Comparison of ENCODE assay signal across 24 mouse cellular contexts in genomic region chr15:85469401-85469800, GRCm38 (mm10). TPM values are rescaled to one million over a fixed set of nuclear protein-coding genes. Genes with fewer than 3 reads are reported as not detected.
DNase-seq lines count a peak whose midpoint lies in the region; ATAC-seq lines count a peak whose summit lies in the region.
"Had no signal": no experiment of that assay in that cellular context is flagged by ENCODE, and none has a peak within 500 bp of the region (broad histone marks: within the 10 kb centered on the region; RNA-seq: fewer than 3 reads in every experiment).

No protein-coding gene starts in this region.

- H3K4me1 ChIP-seq in midbrain, embryonic 10.5 days = peaks cover 27% of the 10 kb centered on the region
- peaks cover 20% of the 10 kb centered on the region for H3K4me1 ChIP-seq in midbrain, embryonic 11.5 days (ENCODE audit: control insufficient read depth, insufficient read depth, low read length)
- H3K4me1 ChIP-seq in kidney, embryonic 14.5 days (ENCODE audit: control insufficient read depth, insufficient read depth, low read length) = no peaks in the 10 kb centered on the region
- H3K4me1 ChIP-seq: intestine, embryonic 15.5 days had no signal

- 89% methylated on average over 6 of the region's 6 CpGs for WGBS in midbrain, embryonic 10.5 days
- WGBS in midbrain, embryonic 11.5 days = 85% methylated on average over 6 of the region's 6 CpGs
- WGBS in kidney, embryonic 14.5 days = 75% methylated on average over 6 of the region's 6 CpGs

- no peak overlapping the region for H3K4me3 ChIP-seq in midbrain, embryonic 10.5 days
- no peak overlapping the region for H3K4me3 ChIP-seq in midbrain, embryonic 11.5 days (ENCODE audit: low read depth, low read length)
- no peak overlapping the region for H3K4me3 ChIP-seq in kidney, embryonic 14.5 days (ENCODE audit: low read length)
- H3K4me3 ChIP-seq: hindbrain, embryonic 15.5 days; intestine, embryonic 15.5 days; layer of hippocampus, adult 2 months; neural tube, embryonic 12.5 days had no signal

- peaks cover 87% of the 10 kb centered on the region for H3K27me3 ChIP-seq in midbrain, embryonic 10.5 days (ENCODE audit: low read depth, poor library complexity, severe bottlenecking)
- H3K27me3 ChIP-seq in midbrain, embryonic 11.5 days (ENCODE audit: control insufficient read depth, insufficient read depth, low read length) = peaks cover 2% of the 10 kb centered on the region; the same call in 1 of the 2 replicates
- H3K27me3 ChIP-seq in kidney, embryonic 14.5 days (ENCODE audit: control insufficient read depth, insufficient read depth, low read length) = no peaks in the 10 kb centered on the region
- H3K27me3 ChIP-seq: hindbrain, embryonic 15.5 days; intestine, embryonic 15.5 days; neural tube, embryonic 12.5 days; Patski had no signal

- H3K4me2 ChIP-seq in midbrain, embryonic 11.5 days = no peak overlapping the region
- H3K4me2 ChIP-seq in kidney, embryonic 14.5 days (replicated peaks; ENCODE audit: low read depth, low read length) = no peak overlapping the region
- H3K4me2 ChIP-seq: heart, embryonic 11.5 days; hindbrain, embryonic 15.5 days; intestine, embryonic 15.5 days; neural tube, embryonic 12.5 days had no signal

- peaks cover 58% of the 10 kb centered on the region for H3K36me3 ChIP-seq in midbrain, embryonic 10.5 days
- H3K36me3 ChIP-seq in midbrain, embryonic 11.5 days (ENCODE audit: control insufficient read depth, insufficient read depth, low read length) = no peaks in the 10 kb centered on the region; the same call in 1 of the 2 replicates
- peaks cover 19% of the 10 kb centered on the region; the same call in 1 of the 2 replicates for H3K36me3 ChIP-seq in kidney, embryonic 14.5 days (ENCODE audit: control insufficient read depth, insufficient read depth, low read length)

- H3K9ac ChIP-seq in midbrain, embryonic 11.5 days (ENCODE audit: low read length) = no peak overlapping the region
- H3K9ac ChIP-seq in kidney, embryonic 14.5 days (ENCODE audit: low read depth, low read length) = no peak overlapping the region
- H3K9ac ChIP-seq: forebrain, postnatal 0 days; hindbrain, embryonic 15.5 days; intestine, embryonic 15.5 days; neural tube, embryonic 12.5 days had no signal

- ATAC-seq in midbrain, embryonic 11.5 days (ENCODE audit: low FRiP score) = no peak
- ATAC-seq in kidney, embryonic 14.5 days (ENCODE audit: low FRiP score, low TSS enrichment) = 0 out of 2 replicates have a peak, but pooled peaks have one; percentile 20
- ATAC-seq: forebrain, postnatal 0 days; intestine, embryonic 15.5 days; Patski had no signal

- H3K9me3 ChIP-seq in midbrain, embryonic 10.5 days (replicated peaks) = no peaks in the 10 kb centered on the region
- H3K9me3 ChIP-seq in midbrain, embryonic 11.5 days (ENCODE audit: control insufficient read depth, low read length) = no peaks in the 10 kb centered on the region
- H3K9me3 ChIP-seq in kidney, embryonic 14.5 days (ENCODE audit: control insufficient read depth, low read length) = no peaks in the 10 kb centered on the region
- H3K9me3 ChIP-seq: hindbrain, embryonic 15.5 days; intestine, embryonic 15.5 days; neural tube, embryonic 12.5 days had no signal

- H3K27ac ChIP-seq in midbrain, embryonic 10.5 days (replicated peaks) = 0 out of 2 replicates have a peak overlapping the region, but pooled peaks have one; percentile 30
- H3K27ac ChIP-seq in midbrain, embryonic 11.5 days (ENCODE audit: low read depth, low read length) = no peak overlapping the region
- no peak overlapping the region; the same call in 1 of the 2 replicates for H3K27ac ChIP-seq in kidney, embryonic 14.5 days (ENCODE audit: low read depth, low read length)
- H3K27ac ChIP-seq: hindbrain, embryonic 15.5 days; intestine, embryonic 15.5 days; layer of hippocampus, adult 2 months; neural tube, embryonic 12.5 days had no signal

- DNase-seq in midbrain, embryonic 10.5 days (ENCODE audit: low spot score) = no peak
- no peak for DNase-seq in midbrain, embryonic 11.5 days (ENCODE audit: low spot score, missing footprints)
- peak; percentile 51 to 60 for DNase-seq in kidney, postnatal 25 days
- peak; percentile 60 for DNase-seq in yolk sac, embryonic 10.5 days (ENCODE audit: low spot score)
- DNase-seq in cerebellum, adult 9-11 months = no peak
- no peak for DNase-seq in adipocyte (ENCODE audit: low spot score)
- DNase-seq: adrenal gland, postnatal 10 days; cerebellum, postnatal 14 days; embryo, embryonic 11 days; forebrain, postnatal 0 days; layer of hippocampus, postnatal 36 days; lung, postnatal 14 days; right cerebral cortex, adult 18-20 months had no signal

RNA-seq across cellular contexts. Expression of gene 7530416G11Rik, which starts 33.6 kb away (rescaled TPM):
- polyA plus RNA-seq in midbrain, embryonic 10.5 days (2016; fragmentation: Nextera tagmentation; extraction: Ambion mirVana) = not detected in 2 replicates
- not detected in 2 replicates for polyA plus RNA-seq in midbrain, embryonic 11.5 days (2014; fragmentation: Nextera tagmentation; extraction: Ambion mirVana)
- polyA plus RNA-seq in kidney, embryonic 14.5 days (2014; fragmentation: Nextera tagmentation; extraction: Ambion mirVana) = not detected in 2 replicates
- polyA plus RNA-seq: embryonic facial prominence, embryonic 14.5 days; forebrain, postnatal 0 days; gonadal fat pad, adult 2 months; heart, embryonic 11.5 days; hindbrain, embryonic 15.5 days; intestine, embryonic 15.5 days; limb, embryonic 14.5 days; neural tube, embryonic 12.5 days; Patski; small intestine, adult 2 months had no signal

Comparison
In these comparisons a context has a peak if more than half of its experiments do, and no peak if none do; other contexts are left out.
1. DNase-seq: peak in kidney, postnatal 25 days (2 of 2) and yolk sac, embryonic 10.5 days (single experiment); none in midbrain, embryonic 10.5 days (single experiment), midbrain, embryonic 11.5 days (single experiment), cerebellum, adult 9-11 months (single experiment) and adipocyte (single experiment).